Mouse (Mus musculus): ENCODE results near the gene Ptpro.

GRCm38 (mm10) chr6:137253415-137253814, 1.3 kb downstream of the Ptpro start:
- TF ChIP-seq CTCF (IDR thresholded peaks at IDR 0.05; ENCODE audit: low read depth, low read length) (no peak), GATA1 (IDR thresholded peaks at IDR 0.05; ENCODE audit: borderline replicate concordance, low read length) (no peak), POLR2AphosphoS5 (IDR thresholded peaks at IDR 0.05; ENCODE audit: insufficient replicate concordance, low read depth, low read length) (no peak), TAL1 (conservative IDR thresholded peaks at IDR 0.05; ENCODE audit: low read depth, low read length) (no peak), GATA2 (IDR thresholded peaks at IDR 0.05; ENCODE audit: borderline replicate concordance, low read depth, low read length) (no peak)
